Mouse (Mus musculus) limb, embryonic 11.5 days (tissue): ENCODE data around the gene Tcl1b5. TPM values are rescaled to one million over a fixed set of nuclear protein-coding genes. Genes with fewer than 3 reads are reported as not detected.
"Not testable (repeated sequence)": the region's sequence is repeated elsewhere in the genome, so short reads cannot be mapped to it uniquely, and the experiment has no call there.

ENCODE experiments used
- ATAC-seq: fragments of 200-750 bp; cut with Nextera tagmentation; 2 replicates; pipeline ENCODE4 v1.8.0; 2017; ENCODE audit warnings: low read depth; ENCODE audit not compliant: insufficient number of reproducible peaks, low FRiP score, low TSS enrichment
- DNase-seq: peaks from one replicate; pipeline ENCODE4 v3.0.0-alpha.2; 2015; ENCODE audit warnings: low spot score
- H3K27ac ChIP-seq: fragments of 300-500 bp; sonication (generic); replicated peaks from 2 replicates; pipeline ENCODE4 v1.5.1; 2014; ENCODE audit warnings: low read depth, mild to moderate bottlenecking, low read length
- H3K27me3 ChIP-seq: fragments of 300-500 bp; sonication (generic); 2 replicates; pipeline ENCODE4 v1.6.1; 2014; ENCODE audit warnings: mild to moderate bottlenecking, low read length, mixed read lengths; ENCODE audit not compliant: control insufficient read depth, insufficient read depth
- H3K36me3 ChIP-seq: fragments of 300-500 bp; sonication (generic); 2 replicates; pipeline ENCODE4 v1.6.1; 2014; ENCODE audit warnings: mild to moderate bottlenecking, low read length, moderate library complexity, mixed read lengths; ENCODE audit not compliant: control insufficient read depth, insufficient read depth
- H3K4me1 ChIP-seq: fragments of 300-500 bp; sonication (generic); 2 replicates; pipeline ENCODE4 v1.6.1; 2014; ENCODE audit warnings: low read length, mixed read lengths; ENCODE audit not compliant: control insufficient read depth, insufficient read depth
- H3K4me2 ChIP-seq: fragments of 300-500 bp; sonication (generic); 2 replicates; pipeline ENCODE4 v1.6.1; 2014; ENCODE audit warnings: low read depth, mild to moderate bottlenecking, moderate library complexity; ENCODE audit not compliant: severe bottlenecking
- H3K4me3 ChIP-seq: fragments of 300-500 bp; sonication (generic); 2 replicates; pipeline ENCODE4 v1.5.1; 2014; ENCODE audit warnings: low read depth, low read length
- H3K9ac ChIP-seq: fragments of 300-500 bp; sonication (generic); 2 replicates; pipeline ENCODE4 v1.6.1; 2014; ENCODE audit warnings: mild to moderate bottlenecking, low read length
- H3K9me3 ChIP-seq: fragments of 300-500 bp; sonication (generic); 2 replicates; pipeline ENCODE4 v1.6.1; 2016; ENCODE audit warnings: low read length; ENCODE audit not compliant: control insufficient read depth
- WGBS: fragments of 180-500 bp; shearing (Covaris S2); extraction: QIAGEN DNeasy Blood & Tissue Kit; methylation state at CpG from one replicate; pipeline ENCODE4 v1.1.7; 2014; 5-methylcytosine and 5-hydroxymethylcytosine counted together
- polyA plus RNA-seq: library from polyadenylated mRNA; unstranded; fragments of >200 nt; fragmentation: Nextera tagmentation; extraction: Ambion mirVana; gene quantifications from 2 replicates; pipeline ENCODE4 v1.2.1, GENCODE M21; 2014

The Tcl1b5 gene
- polyA plus RNA-seq, 1 experiment from 2014 or later, result not detected

- not testable (repeated sequence) for H3K36me3 ChIP-seq, H3K27me3 ChIP-seq, H3K9ac ChIP-seq, H3K4me2 ChIP-seq, DNase-seq, H3K9me3 ChIP-seq, ATAC-seq, H3K4me3 ChIP-seq, H3K4me1 ChIP-seq, H3K27ac ChIP-seq
- WGBS, result 95% methylated on average over 6 of the region's 6 CpGs
Observed at GRCm38 (mm10) chr12:105190743-105191142, 14.6 kb downstream of the Tcl1b5 start, which contains the start of gene Tcl1b3. Gene Tcl1b3, plus strand, starts transcription at chr12:105191043.

- H3K27me3 ChIP-seq, H3K4me1 ChIP-seq, H3K9ac ChIP-seq, DNase-seq, H3K4me2 ChIP-seq, H3K4me3 ChIP-seq, H3K36me3 ChIP-seq, ATAC-seq, H3K27ac ChIP-seq, H3K9me3 ChIP-seq: not testable (repeated sequence)
- 73% methylated on average over 7 of the region's 7 CpGs for WGBS
Observed at GRCm38 (mm10) chr12:105199684-105200497, 23.7 kb downstream of the Tcl1b5 start.

GRCm38 (mm10) chr12:105201657-105202056 is 25.5 kb downstream of the Tcl1b5 start, which contains the start of gene Tcl1b4:
Gene Tcl1b4, plus strand, starts transcription at chr12:105201957.
- H3K4me2 ChIP-seq, H3K4me3 ChIP-seq, H3K27ac ChIP-seq, H3K4me1 ChIP-seq, H3K9me3 ChIP-seq, H3K27me3 ChIP-seq, ATAC-seq, H3K36me3 ChIP-seq, DNase-seq, H3K9ac ChIP-seq: not testable (repeated sequence)
- WGBS, result 79% methylated on average over 1 of the region's 1 CpGs

GRCm38 (mm10) chr12:105207071-105207470 is 30.9 kb downstream of the Tcl1b5 start:
- Histone ChIP-seq H3K4me2 (no peak overlapping the region), H3K4me3 (no peak overlapping the region), H3K27ac (no peak overlapping the region), H3K9ac (no peak overlapping the region), H3K36me3 (no peaks in the 10 kb centered on the region), H3K27me3 (no peaks in the 10 kb centered on the region), H3K4me1 (no peaks in the 10 kb centered on the region), H3K9me3 (no peaks in the 10 kb centered on the region)
- no peak for ATAC-seq
- no peak for DNase-seq
- WGBS, result 90% methylated on average over 1 of the region's 1 CpGs

- WGBS, result 78% methylated on average over 1 of the region's 1 CpGs
- DNase-seq (no peak), ATAC-seq (no peak)
- Histone ChIP-seq H3K4me3 (no peak overlapping the region), H3K27me3 (no peaks in the 10 kb centered on the region), H3K27ac (no peak overlapping the region), H3K4me2 (no peak overlapping the region), H3K9me3 (no peaks in the 10 kb centered on the region), H3K9ac (no peak overlapping the region), H3K4me1 (no peaks in the 10 kb centered on the region), H3K36me3 (no peaks in the 10 kb centered on the region)
Observed at GRCm38 (mm10) chr12:105208441-105208840, 32.3 kb downstream of the Tcl1b5 start.

- 92% methylated on average over 7 of the region's 7 CpGs for WGBS
- H3K9me3 ChIP-seq, result no peaks in the 10 kb centered on the region
- H3K4me3 ChIP-seq, result no peak overlapping the region
- no peak for ATAC-seq
- no peak overlapping the region for H3K4me2 ChIP-seq
- no peaks in the 10 kb centered on the region for H3K4me1 ChIP-seq
- H3K9ac ChIP-seq, result no peak overlapping the region
- no peaks in the 10 kb centered on the region for H3K36me3 ChIP-seq
- H3K27ac ChIP-seq, result no peak overlapping the region
- no peak for DNase-seq
- H3K27me3 ChIP-seq, result no peaks in the 10 kb centered on the region
Observed at GRCm38 (mm10) chr12:105209231-105209630, 33.1 kb downstream of the Tcl1b5 start.

GRCm38 (mm10) chr12:105217101-105217760 is 41.1 kb downstream of the Tcl1b5 start:
- no peak overlapping the region for H3K27ac ChIP-seq

GRCm38 (mm10) chr12:105222601-105223319 is 46.6 kb downstream of the Tcl1b5 start, which contains the start of gene Tcl1:
Gene Tcl1, minus strand, starts transcription at chr12:105222793.
- DNase-seq (no peak), ATAC-seq (no peak)
- 87% methylated on average over 22 of the region's 22 CpGs for WGBS
- no peak within 1 kb of the TSS for H3K4me3 ChIP-seq
- H3K4me2 ChIP-seq, result no peak within 1 kb of the TSS
- no peak within 1 kb of the TSS for H3K27ac ChIP-seq
- H3K9ac ChIP-seq, result no peak within 1 kb of the TSS
- H3K36me3 ChIP-seq, result no peaks in the 10 kb centered on the region
- no peaks in the 10 kb centered on the region for H3K4me1 ChIP-seq
- H3K27me3 ChIP-seq, result no peaks in the 10 kb centered on the region
- no peaks in the 10 kb centered on the region for H3K9me3 ChIP-seq

More at GRCm38 (mm10) chr12:105217101-105217760, 41.1 kb downstream of the Tcl1b5 start:
- Histone ChIP-seq H3K4me2 (no peak overlapping the region), H3K4me3 (no peak overlapping the region), H3K9me3 (no peaks in the 10 kb centered on the region), H3K27me3 (no peaks in the 10 kb centered on the region), H3K36me3 (no peaks in the 10 kb centered on the region), H3K4me1 (no peaks in the 10 kb centered on the region), H3K9ac (no peak overlapping the region)
- ATAC-seq, result no peak
- 90% methylated on average over 7 of the region's 7 CpGs for WGBS
- DNase-seq, result no peak
